10 mouse cellular contexts compared by ENCODE assay signal in the genomic region with DNA sequence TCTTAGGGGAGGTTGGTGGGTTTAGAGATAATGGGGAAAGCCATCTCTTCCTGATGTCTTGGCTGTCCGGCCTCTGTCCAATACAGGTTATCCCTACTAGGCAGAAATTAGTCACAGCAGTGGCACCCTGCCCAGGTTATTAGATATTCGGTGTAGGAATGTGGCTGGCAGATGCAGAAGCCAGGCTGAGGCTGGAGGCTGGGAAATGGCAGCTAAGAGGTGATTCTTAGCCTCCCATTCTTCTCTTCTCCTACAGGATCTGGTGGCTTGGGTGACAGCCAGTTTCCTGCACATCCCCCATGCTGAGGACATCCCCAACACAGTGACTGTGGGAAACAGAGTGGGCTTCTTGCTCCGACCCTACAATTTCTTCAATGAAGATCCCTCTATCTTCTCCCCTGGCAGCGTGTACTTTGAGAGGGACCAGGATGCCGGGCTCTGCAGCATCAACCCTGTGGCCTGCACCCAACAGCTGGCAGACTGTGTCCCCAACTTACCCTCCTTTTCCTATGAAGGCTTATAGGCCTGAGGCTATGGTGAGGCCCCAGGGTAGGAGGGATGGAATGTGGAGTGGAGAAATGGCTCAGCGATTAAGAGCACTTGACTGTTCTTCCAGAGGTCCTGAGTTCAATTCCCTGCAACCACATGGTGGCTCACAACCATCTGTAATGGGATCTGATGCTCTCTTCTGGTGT. TPM values are rescaled to one million over a fixed set of nuclear protein-coding genes. Genes with fewer than 3 reads are reported as not detected.
DNase-seq lines count a peak whose midpoint lies in the region; ATAC-seq lines count a peak whose summit lies in the region.
"Had no signal": no experiment of that assay in that cellular context is flagged by ENCODE, and none has a peak within 500 bp of the region (broad histone marks: within the 10 kb centered on the region; RNA-seq: fewer than 3 reads in every experiment).

No protein-coding gene starts in this region.

- no peaks in the 10 kb centered on the region for H3K9me3 ChIP-seq in midbrain, embryonic 14.5 days (ENCODE audit: control insufficient read depth, low read length)
- H3K9me3 ChIP-seq: hindbrain, embryonic 15.5 days had no signal

- no peak overlapping the region for H3K27ac ChIP-seq in midbrain, embryonic 14.5 days (replicated peaks; ENCODE audit: low read depth, low read length)
- H3K27ac ChIP-seq: hindbrain, embryonic 15.5 days had no signal

- H3K4me1 ChIP-seq in midbrain, embryonic 14.5 days (ENCODE audit: control insufficient read depth, insufficient read depth, low read length): no peaks in the 10 kb centered on the region
- H3K4me1 ChIP-seq: hindbrain, embryonic 15.5 days had no signal

- no peak overlapping the region for H3K4me3 ChIP-seq in midbrain, embryonic 14.5 days (replicated peaks; ENCODE audit: low read depth, low read length)
- H3K4me3 ChIP-seq: hindbrain, embryonic 15.5 days had no signal

- no peak for ATAC-seq in midbrain, embryonic 14.5 days (ENCODE audit: low FRiP score, low TSS enrichment)

- H3K36me3 ChIP-seq in midbrain, embryonic 14.5 days (ENCODE audit: control insufficient read depth, insufficient read depth, low read length): peaks cover 23% of the 10 kb centered on the region

- H3K4me2 ChIP-seq in midbrain, embryonic 14.5 days (ENCODE audit: low read length): no peak overlapping the region
- H3K4me2 ChIP-seq: hindbrain, embryonic 15.5 days had no signal

- intact Hi-C loops in left cerebral cortex, postnatal 36 days (cut with DNase I): no loop called here

- WGBS in midbrain, embryonic 14.5 days: 86% methylated on average over 6 of the region's 6 CpGs

- peak; percentile 32 to 66 for DNase-seq in layer of hippocampus, adult 18-20 months (ENCODE audit: low spot score in 2 of 2)
- DNase-seq in layer of hippocampus, postnatal 14 days (ENCODE audit: low spot score in 2 of 2): no peak
- DNase-seq in adrenal gland, postnatal 25 days: peak; percentile 66
- DNase-seq in heart, adult 9 months (ENCODE audit: low spot score in 2 of 2): peak; percentile 37 to 50
- peak; percentile 28 to 35 for DNase-seq in left cerebral cortex, postnatal 36 days (ENCODE audit: low spot score in 2 of 2)
- DNase-seq in midbrain, embryonic 14.5 days: no peak
- no peak for DNase-seq in spleen, adult 18-20 months

- no peak overlapping the region for H3K9ac ChIP-seq in midbrain, embryonic 14.5 days (replicated peaks; ENCODE audit: low read length)
- H3K9ac ChIP-seq: hindbrain, embryonic 15.5 days had no signal

- H3K27me3 ChIP-seq in midbrain, embryonic 14.5 days (ENCODE audit: control insufficient read depth, insufficient read depth, low read length): no peaks in the 10 kb centered on the region
- H3K27me3 ChIP-seq: hindbrain, embryonic 15.5 days had no signal

RNA-seq across cellular contexts. Expression of a gene that starts 1.3 kb away (rescaled TPM):
- under 1 TPM; 0.36 to 0.47 TPM for total RNA-seq in layer of hippocampus, adult 18-20 months (2021)
- 1 to 10 TPM; 1.6 to 2.7 TPM for total RNA-seq in layer of hippocampus, postnatal 14 days (2021)
- total RNA-seq in adrenal gland, postnatal 25 days (2021): 30.8 and 35.7 TPM in 2 replicates
- total RNA-seq in left cerebral cortex, postnatal 36 days (2021): under 1 TPM; 0.76 to 0.79 TPM
- polyA plus RNA-seq in midbrain, embryonic 14.5 days (2014; fragmentation: Nextera tagmentation; extraction: Ambion mirVana): 0.04 TPM in 1 of 2 replicates, not detected in the other

RNA-seq across cellular contexts. Expression of a gene that starts 4.2 kb away (rescaled TPM):
- total RNA-seq in layer of hippocampus, adult 18-20 months (2021): 1 to 10 TPM; 6.3 to 7.0 TPM
- 1 to 10 TPM; 4.8 to 5.4 TPM for total RNA-seq in layer of hippocampus, postnatal 14 days (2021)
- total RNA-seq in adrenal gland, postnatal 25 days (2021): 4.6 and 6.5 TPM in 2 replicates
- 1 to 10 TPM; 4.4 to 7.2 TPM for total RNA-seq in left cerebral cortex, postnatal 36 days (2021)
- polyA plus RNA-seq in midbrain, embryonic 14.5 days (2014; fragmentation: Nextera tagmentation; extraction: Ambion mirVana): 1.3 and 1.7 TPM in 2 replicates

RNA-seq across cellular contexts. Expression of a gene that starts 13.1 kb away (rescaled TPM):
- 100 to 1,000 TPM; 118 to 127 TPM for total RNA-seq in layer of hippocampus, adult 18-20 months (2021)
- total RNA-seq in layer of hippocampus, postnatal 14 days (2021): 100 to 1,000 TPM; 103 to 114 TPM
- total RNA-seq in adrenal gland, postnatal 25 days (2021): 126 and 131 TPM in 2 replicates
- 100 to 1,000 TPM; 114 to 133 TPM for total RNA-seq in left cerebral cortex, postnatal 36 days (2021)
- 101 and 103 TPM in 2 replicates for polyA plus RNA-seq in midbrain, embryonic 14.5 days (2014; fragmentation: Nextera tagmentation; extraction: Ambion mirVana)

RNA-seq across cellular contexts. Expression of a gene that starts 27.0 kb away (rescaled TPM):
- total RNA-seq in layer of hippocampus, adult 18-20 months (2021): 100 to 1,000 TPM; 211 to 217 TPM
- 100 to 1,000 TPM; 182 to 185 TPM for total RNA-seq in layer of hippocampus, postnatal 14 days (2021)
- 117 and 159 TPM in 2 replicates for total RNA-seq in adrenal gland, postnatal 25 days (2021)
- total RNA-seq in left cerebral cortex, postnatal 36 days (2021): 100 to 1,000 TPM; 206 to 237 TPM
- 148 and 193 TPM in 2 replicates for polyA plus RNA-seq in midbrain, embryonic 14.5 days (2014; fragmentation: Nextera tagmentation; extraction: Ambion mirVana)

RNA-seq across cellular contexts. Expression of a gene that starts 38.3 kb away (rescaled TPM):
- not detected for total RNA-seq in layer of hippocampus, adult 18-20 months (2021)
- total RNA-seq in layer of hippocampus, postnatal 14 days (2021): under 1 TPM in 1 of 2 experiments, not detected in 1; 0.14 TPM
- total RNA-seq in adrenal gland, postnatal 25 days (2021): 1.8 TPM in 2 replicates
- total RNA-seq in left cerebral cortex, postnatal 36 days (2021): not detected
- polyA plus RNA-seq in midbrain, embryonic 14.5 days (2014; fragmentation: Nextera tagmentation; extraction: Ambion mirVana): not detected in 2 replicates
- polyA plus RNA-seq: embryonic facial prominence, embryonic 11.5 days; hindbrain, embryonic 15.5 days; limb, embryonic 14.5 days had no signal

Comparison
In these comparisons a context has a peak if more than half of its experiments do, and no peak if none do; other contexts are left out.
1. DNase-seq: peak in layer of hippocampus, adult 18-20 months (2 of 2), adrenal gland, postnatal 25 days (single experiment), heart, adult 9 months (2 of 2) and left cerebral cortex, postnatal 36 days (2 of 2); none in layer of hippocampus, postnatal 14 days (0 of 2), midbrain, embryonic 14.5 days (single experiment) and spleen, adult 18-20 months (0 of 2).